8 mouse cellular contexts compared by ENCODE assay signal in the genomic region with DNA sequence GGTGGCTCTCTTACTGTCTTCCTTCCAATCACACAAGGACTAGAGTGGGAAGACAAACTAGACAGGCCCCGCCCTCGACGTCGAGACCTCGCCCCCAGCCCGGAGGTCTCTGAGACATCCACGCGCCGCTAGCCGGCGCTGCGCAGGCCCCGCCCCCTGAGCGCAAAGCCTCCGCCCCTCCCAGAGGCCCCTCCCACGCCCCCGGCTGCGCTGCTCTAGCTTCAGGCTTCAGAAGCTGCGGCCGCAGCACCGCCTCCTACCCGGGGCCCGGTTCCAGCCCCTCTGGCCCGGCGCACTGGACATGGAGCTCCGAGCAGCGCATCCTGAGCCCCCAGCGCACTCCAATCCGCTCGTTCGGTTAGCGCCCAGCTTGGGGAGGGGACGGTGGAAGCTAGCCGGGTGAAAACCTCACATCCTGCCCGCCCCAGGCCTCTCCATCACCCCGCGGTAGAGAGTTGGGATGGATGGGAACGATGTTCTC. TPM values are rescaled to one million over a fixed set of nuclear protein-coding genes. Genes with fewer than 3 reads are reported as not detected.
DNase-seq lines count a peak whose midpoint lies in the region; ATAC-seq lines count a peak whose summit lies in the region.

A gene (plus strand): TSS at position 225 of the 481 bp plus-strand sequence.

- ATAC-seq in inflammation-experienced regulatory T-cells, adult 6 months, result peak; percentile 82
- peak; percentile 76 for ATAC-seq in megakaryocyte-erythroid progenitor cell, adult 5-6 weeks (replicated peaks; ENCODE audit: low FRiP score, low TSS enrichment, poor library complexity, severe bottlenecking)

- intact Hi-C loops in gastrocnemius, postnatal 14 days (cut with DNase I; ENCODE audit: low total_unique reads), result no loop called here
- intact Hi-C loops in left cerebral cortex, postnatal 14 days (cut with DNase I), result loop anchor here (2.0 kb wide), 1 partner anchor 16 kb away; no protein-coding TSS in a partner anchor

- DNase-seq in adrenal gland, adult 18-20 months (ENCODE audit: low spot score in 2 of 2), result peak; percentile 84 to 88
- DNase-seq in embryo, embryonic 10.5 days (ENCODE audit: low spot score), result peak; percentile 96
- peak; percentile 95 for DNase-seq in gastrocnemius, postnatal 14 days
- DNase-seq in left cerebral cortex, postnatal 14 days (ENCODE audit: low spot score in 2 of 2), result peak; percentile 91
- peak; percentile 89 for DNase-seq in right cerebral cortex, postnatal 25 days
- DNase-seq in urinary bladder, postnatal 36 days (ENCODE audit: low spot score in 2 of 2), result peak; percentile 77 to 89

RNA-seq across cellular contexts. Expression of the gene that starts here (rescaled TPM):
- 10 to 100 TPM in 1 of 2 experiments, 1 to 10 TPM in 1; 6.6 to 11.4 TPM for total RNA-seq in adrenal gland, adult 18-20 months (2021)
- total RNA-seq in gastrocnemius, postnatal 14 days (2021), result 10 to 100 TPM; 25.6 to 26.3 TPM
- polyA plus RNA-seq in inflammation-experienced regulatory T-cells, adult 6 months (2017; shearing (Covaris generic)), result 10 to 100 TPM; 31.5 to 42.6 (median 33.5) TPM
- total RNA-seq in left cerebral cortex, postnatal 14 days (2021), result 10 to 100 TPM; 36.2 to 38.4 TPM
- 21.5 and 29.8 TPM in 2 replicates for total RNA-seq in megakaryocyte-erythroid progenitor cell, adult 5-6 weeks (2014; fragmentation: Nextera tagmentation)
- total RNA-seq in megakaryocyte-erythroid progenitor cell, adult 5-6 weeks (2017), result 22.3 and 22.7 TPM in 2 replicates

Comparison
In these comparisons a context has a peak if more than half of its experiments do, and no peak if none do; other contexts are left out.
1. Peak in every context shown above with its lines: DNase-seq and ATAC-seq.